In genomic region chr9:36767203-36768143, GRCm38 (mm10) we compare ENCODE assay signal across 8 mouse cellular contexts. TPM values are rescaled to one million over a fixed set of nuclear protein-coding genes. Genes with fewer than 3 reads are reported as not detected.
DNase-seq lines count a peak whose midpoint lies in the region; ATAC-seq lines count a peak whose summit lies in the region.

TSS of gene Stt3a (minus strand) at chr9:36767679.

- peak within 1 kb of the TSS; percentile 95 for H3K4me3 ChIP-seq in hindbrain, embryonic 12.5 days

- H3K36me3 ChIP-seq in hindbrain, embryonic 12.5 days: peaks cover 16% of the 10 kb centered on the region

- WGBS in hindbrain, embryonic 12.5 days: under 1% methylated on average over 60 of the region's 60 CpGs

- H3K4me2 ChIP-seq in hindbrain, embryonic 12.5 days (replicated peaks): peak within 1 kb of the TSS; percentile 92

- H3K27ac ChIP-seq in hindbrain, embryonic 12.5 days: peak within 1 kb of the TSS; percentile 87

- H3K9ac ChIP-seq in hindbrain, embryonic 12.5 days: peak within 1 kb of the TSS; percentile 91

- H3K4me1 ChIP-seq in hindbrain, embryonic 12.5 days: peaks cover 14% of the 10 kb centered on the region

- no peaks in the 10 kb centered on the region for H3K27me3 ChIP-seq in hindbrain, embryonic 12.5 days

- peak; percentile 100 for ATAC-seq in hindbrain, embryonic 12.5 days (ENCODE audit: low FRiP score)

- H3K9me3 ChIP-seq in hindbrain, embryonic 12.5 days (replicated peaks): no peaks in the 10 kb centered on the region

- DNase-seq in NIH3T3 (ENCODE audit: low read depth): peak; percentile 99
- peak; percentile 100 for DNase-seq in cerebellum, postnatal 10 days
- peak; percentile 99 for DNase-seq in frontal cortex, postnatal 10 days (ENCODE audit: low spot score in 2 of 2)
- DNase-seq in layer of hippocampus, postnatal 14 days (ENCODE audit: low spot score in 2 of 2): peak; percentile 99 to 100
- peak; percentile 99 for DNase-seq in lung, postnatal 14 days
- DNase-seq in retina, adult 2 months (ENCODE audit: low read depth, low spot score): peak; percentile 99
- DNase-seq in thymus, postnatal 36 days: peak; percentile 91 to 98

RNA-seq across cellular contexts. Expression of gene Stt3a, which starts in this region (rescaled TPM):
- 167 and 174 TPM in 2 replicates for polyA plus RNA-seq in hindbrain, embryonic 12.5 days (2016; fragmentation: Nextera tagmentation; extraction: Ambion mirVana)
- 10 to 100 TPM; 67.3 to 77.3 TPM for total RNA-seq in layer of hippocampus, postnatal 14 days (2021)

Comparison
In these comparisons a context has a peak if more than half of its experiments do, and no peak if none do; other contexts are left out.
1. Peak in every context shown above with its lines: DNase-seq, ATAC-seq, H3K4me3 ChIP-seq and H3K27ac ChIP-seq.